Mouse (Mus musculus): ENCODE data around the gene Ceacam2.
A peak's percentile ranks its signal among the peaks of the same experiment; 100 is the strongest.
"Not testable (repeated sequence)": the region's sequence is repeated elsewhere in the genome, so short reads cannot be mapped to it uniquely, and the experiment has no call there.

Ceacam2 gene

GRCm38 (mm10) chr7:25539376-25539907 is at the start of gene Ceacam2:
Gene Ceacam2, minus strand, starts transcription at chr7:25539857.
- DNase-seq (ENCODE audit: low spot score in 2 of 2): not testable (repeated sequence)

GRCm38 (mm10) chr7:25585351-25586204 is 45.9 kb upstream of the Ceacam2 start:
- DNase-seq (ENCODE audit: low spot score in 2 of 2): no peak

GRCm38 (mm10) chr7:25584651-25585050 is 45.0 kb upstream of the Ceacam2 start:
- no peak for DNase-seq (ENCODE audit: low spot score in 2 of 2)

- DNase-seq (ENCODE audit: low spot score in 2 of 2): no peak
Observed at GRCm38 (mm10) chr7:25582301-25582810, 42.7 kb upstream of the Ceacam2 start.

- DNase-seq (ENCODE audit: low spot score in 2 of 2): no peak
Observed at GRCm38 (mm10) chr7:25579441-25579840, 39.8 kb upstream of the Ceacam2 start.

- DNase-seq (ENCODE audit: low spot score in 2 of 2): peak in 1 of 2 experiments; percentile 50
Observed at GRCm38 (mm10) chr7:25576793-25577437, 37.3 kb upstream of the Ceacam2 start.

- not testable (repeated sequence) for DNase-seq (ENCODE audit: low spot score in 2 of 2)
Observed at GRCm38 (mm10) chr7:25576308-25576707, 36.7 kb upstream of the Ceacam2 start.

- no peak for DNase-seq (ENCODE audit: low spot score in 2 of 2)
Observed at GRCm38 (mm10) chr7:25575870-25576269, 36.2 kb upstream of the Ceacam2 start.

- DNase-seq (ENCODE audit: low spot score in 2 of 2): no peak
Observed at GRCm38 (mm10) chr7:25575105-25575504, 35.4 kb upstream of the Ceacam2 start.

- not testable (repeated sequence) for DNase-seq (ENCODE audit: low spot score in 2 of 2)
Observed at GRCm38 (mm10) chr7:25573806-25574205, 34.1 kb upstream of the Ceacam2 start.

GRCm38 (mm10) chr7:25568721-25569120 is 29.1 kb upstream of the Ceacam2 start:
- DNase-seq (ENCODE audit: low spot score in 2 of 2): no peak

- DNase-seq (ENCODE audit: low spot score in 2 of 2): not testable (repeated sequence)
Observed at GRCm38 (mm10) chr7:25541464-25541863, 1.8 kb upstream of the Ceacam2 start.

GRCm38 (mm10) chr7:25539954-25540353 is 297 bp upstream of the Ceacam2 start:
- not testable (repeated sequence) for DNase-seq (ENCODE audit: low spot score in 2 of 2)

- DNase-seq (ENCODE audit: low spot score in 2 of 2): no peak
Observed at GRCm38 (mm10) chr7:25530837-25531236, 8.8 kb downstream of the Ceacam2 start.

GRCm38 (mm10) chr7:25516070-25516777 is 23.4 kb downstream of the Ceacam2 start:
- DNase-seq (ENCODE audit: low spot score in 2 of 2): not testable (repeated sequence)

GRCm38 (mm10) chr7:25515667-25516066 is 24.0 kb downstream of the Ceacam2 start:
- not testable (repeated sequence) for DNase-seq (ENCODE audit: low spot score in 2 of 2)

GRCm38 (mm10) chr7:25509925-25510324 is 29.7 kb downstream of the Ceacam2 start:
- DNase-seq (ENCODE audit: low spot score in 2 of 2): no peak

- no peak for DNase-seq (ENCODE audit: low spot score in 2 of 2)
Observed at GRCm38 (mm10) chr7:25494649-25495048, 45.0 kb downstream of the Ceacam2 start.

GRCm38 (mm10) chr7:25490698-25491097 is 49.0 kb downstream of the Ceacam2 start:
- DNase-seq (ENCODE audit: low spot score in 2 of 2): not testable (repeated sequence)

- DNase-seq (ENCODE audit: low spot score in 2 of 2): not testable (repeated sequence)
Observed at GRCm38 (mm10) chr7:25489382-25489781, 50.3 kb downstream of the Ceacam2 start.

GRCm38 (mm10) chr7:25486186-25486585 is 53.5 kb downstream of the Ceacam2 start:
- DNase-seq (ENCODE audit: low spot score in 2 of 2): peak in 1 of 2 experiments; percentile 40

GRCm38 (mm10) chr7:25485061-25485460 is 54.6 kb downstream of the Ceacam2 start:
- no peak for DNase-seq (ENCODE audit: low spot score in 2 of 2)

All from spleen, postnatal 14 days (tissue).